Mouse (Mus musculus): ENCODE results near the gene Psmb4. TPM values are rescaled to one million over a fixed set of nuclear protein-coding genes. Genes with fewer than 3 reads are reported as not detected.
"Not testable (repeated sequence)": the region's sequence is repeated elsewhere in the genome, so short reads cannot be mapped to it uniquely, and the experiment has no call there.

The Psmb4 gene
- total RNA-seq, 2 experiments from 2014 or later = 338 to 350 TPM

- no peak for DNase-seq
Measured at GRCm38 (mm10) chr3:94906482-94906881, 19.7 kb upstream of the Psmb4 start.

GRCm38 (mm10) chr3:94904759-94905158 lies 18.0 kb upstream of the Psmb4 start:
- not testable (repeated sequence) for DNase-seq

- peak; percentile 70 to 80 for DNase-seq
Measured at GRCm38 (mm10) chr3:94902747-94903146, 16.0 kb upstream of the Psmb4 start.

GRCm38 (mm10) chr3:94894076-94894475 lies 7.3 kb upstream of the Psmb4 start:
- peak in 1 of 2 experiments; percentile 40 for DNase-seq

- DNase-seq = peak; percentile 35 to 60
Measured at GRCm38 (mm10) chr3:94888595-94888994, 1.8 kb upstream of the Psmb4 start.

GRCm38 (mm10) chr3:94882579-94882978 lies 4.2 kb downstream of the Psmb4 start:
- no peak for DNase-seq

GRCm38 (mm10) chr3:94881840-94882239 lies 4.9 kb downstream of the Psmb4 start:
- DNase-seq = no peak

- DNase-seq = no peak
Measured at GRCm38 (mm10) chr3:94878618-94879017, 8.1 kb downstream of the Psmb4 start.

GRCm38 (mm10) chr3:94869011-94869410 lies 17.8 kb downstream of the Psmb4 start:
- no peak for DNase-seq

- peak; percentile 61 to 62 for DNase-seq
Measured at GRCm38 (mm10) chr3:94859471-94859870, 27.3 kb downstream of the Psmb4 start.

- DNase-seq = no peak
Measured at GRCm38 (mm10) chr3:94852215-94852614, 34.5 kb downstream of the Psmb4 start.

GRCm38 (mm10) chr3:94851731-94852130 lies 35.0 kb downstream of the Psmb4 start:
- peak in 1 of 2 experiments; percentile 14 for DNase-seq

GRCm38 (mm10) chr3:94849338-94849737 lies 37.4 kb downstream of the Psmb4 start:
- DNase-seq = peak; percentile 57 to 64

GRCm38 (mm10) chr3:94847382-94847781 lies 39.4 kb downstream of the Psmb4 start:
- no peak for DNase-seq

- DNase-seq = no peak
Measured at GRCm38 (mm10) chr3:94839101-94839500, 47.7 kb downstream of the Psmb4 start.

GRCm38 (mm10) chr3:94838631-94839030 lies 48.1 kb downstream of the Psmb4 start:
- DNase-seq = no peak

GRCm38 (mm10) chr3:94837959-94838496 lies 48.7 kb downstream of the Psmb4 start:
- DNase-seq = peak; percentile 85 to 91

- peak; percentile 96 to 97 for DNase-seq
Measured at GRCm38 (mm10) chr3:94837183-94837890, 49.4 kb downstream of the Psmb4 start, which contains the start of gene Pogz. Gene Pogz, plus strand, starts transcription at chr3:94837567.

- no peak for DNase-seq
Measured at GRCm38 (mm10) chr3:94835396-94835795, 51.4 kb downstream of the Psmb4 start.

Measured in adrenal gland, postnatal 36 days (tissue).